Mouse (Mus musculus): ENCODE measurements at regions not wholly inside any gene's neighbourhood (a gene's known extent, or its start where the extent isn't known, plus 50 kb on each side); places are given as distances from the start of the nearest gene placed in this dataset.

GRCm38 (mm10) chr9:122585228-122585627, 161.9 kb upstream of the Topaz1 start:
- no peak for TF ChIP-seq GATA1 (IDR thresholded peaks at IDR 0.05; ENCODE audit: borderline replicate concordance, low read length)
- TF ChIP-seq FLI1 (IDR thresholded peaks at IDR 0.05; ENCODE audit: low read length), result no peak

Measured in megakaryocyte, embryonic 14.5 days (primary cell).